Mouse (Mus musculus): ENCODE data around the gene Nfia. TPM values are rescaled to one million over a fixed set of nuclear protein-coding genes. Genes with fewer than 3 reads are reported as not detected.

The Nfia gene
- polyA plus RNA-seq, 1 experiment: 8.1 TPM

- H3K4me3 ChIP-seq (ENCODE audit: insufficient read depth, low read length): no peak overlapping the region
Observed at GRCm38 (mm10) chr4:97973064-97973463, 200.5 kb downstream of the Nfia start.

GRCm38 (mm10) chr4:97974037-97974436, 201.5 kb downstream of the Nfia start:
- Histone ChIP-seq H3K4me1 (ENCODE audit: control insufficient read depth, insufficient read depth, low read length) (no peaks in the 10 kb centered on the region), H3K27ac (ENCODE audit: insufficient read depth, low read depth, low read length) (no peak overlapping the region), H3K4me3 (ENCODE audit: insufficient read depth, low read length) (no peak overlapping the region)
- TF ChIP-seq CTCF (IDR thresholded peaks at IDR 0.05; ENCODE audit: low read depth, low read length) (no peak), POLR2A (IDR thresholded peaks at IDR 0.05; ENCODE audit: borderline replicate concordance, low read depth, low read length) (no peak)

More at GRCm38 (mm10) chr4:97973064-97973463, 200.5 kb downstream of the Nfia start:
- no peak for TF ChIP-seq POLR2A (IDR thresholded peaks at IDR 0.05; ENCODE audit: borderline replicate concordance, low read depth, low read length)
- no peak for TF ChIP-seq CTCF (IDR thresholded peaks at IDR 0.05; ENCODE audit: low read depth, low read length)
- no peak overlapping the region for H3K27ac ChIP-seq (ENCODE audit: insufficient read depth, low read depth, low read length)
- H3K4me1 ChIP-seq (ENCODE audit: control insufficient read depth, insufficient read depth, low read length): no peaks in the 10 kb centered on the region

GRCm38 (mm10) chr4:97976891-97977290, 204.4 kb downstream of the Nfia start:
- TF ChIP-seq CTCF (IDR thresholded peaks at IDR 0.05; ENCODE audit: low read depth, low read length): no peak
- no peak for TF ChIP-seq POLR2A (IDR thresholded peaks at IDR 0.05; ENCODE audit: borderline replicate concordance, low read depth, low read length)
- Histone ChIP-seq H3K4me1 (ENCODE audit: control insufficient read depth, insufficient read depth, low read length) (no peaks in the 10 kb centered on the region), H3K27ac (ENCODE audit: insufficient read depth, low read depth, low read length) (no peak overlapping the region), H3K4me3 (ENCODE audit: insufficient read depth, low read length) (no peak overlapping the region)

GRCm38 (mm10) chr4:97984361-97984760, 211.8 kb downstream of the Nfia start:
- Histone ChIP-seq H3K4me3 (ENCODE audit: insufficient read depth, low read length) (no peak overlapping the region), H3K4me1 (ENCODE audit: control insufficient read depth, insufficient read depth, low read length) (peaks cover 16% of the 10 kb centered on the region), H3K27ac (ENCODE audit: insufficient read depth, low read depth, low read length) (no peak overlapping the region)
- TF ChIP-seq POLR2A (IDR thresholded peaks at IDR 0.05; ENCODE audit: borderline replicate concordance, low read depth, low read length): no peak
- no peak for TF ChIP-seq CTCF (IDR thresholded peaks at IDR 0.05; ENCODE audit: low read depth, low read length)

GRCm38 (mm10) chr4:97986056-97986734, 213.7 kb downstream of the Nfia start:
- H3K27ac ChIP-seq (ENCODE audit: insufficient read depth, low read depth, low read length): no peak overlapping the region

GRCm38 (mm10) chr4:97986735-97987075, 214.2 kb downstream of the Nfia start:
- peaks cover 16% of the 10 kb centered on the region for H3K4me1 ChIP-seq (ENCODE audit: control insufficient read depth, insufficient read depth, low read length)
- H3K4me3 ChIP-seq (ENCODE audit: insufficient read depth, low read length): no peak overlapping the region
- H3K27ac ChIP-seq (ENCODE audit: insufficient read depth, low read depth, low read length): no peak overlapping the region
- TF ChIP-seq CTCF (IDR thresholded peaks at IDR 0.05; ENCODE audit: low read depth, low read length) (no peak), POLR2A (IDR thresholded peaks at IDR 0.05; ENCODE audit: borderline replicate concordance, low read depth, low read length) (no peak)

More at GRCm38 (mm10) chr4:97986056-97986734, 213.7 kb downstream of the Nfia start:
- peaks cover 16% of the 10 kb centered on the region for H3K4me1 ChIP-seq (ENCODE audit: control insufficient read depth, insufficient read depth, low read length)
- H3K4me3 ChIP-seq (ENCODE audit: insufficient read depth, low read length): no peak overlapping the region
- no peak for TF ChIP-seq POLR2A (IDR thresholded peaks at IDR 0.05; ENCODE audit: borderline replicate concordance, low read depth, low read length)

- Histone ChIP-seq H3K4me3 (ENCODE audit: insufficient read depth, low read length) (no peak overlapping the region), H3K27ac (ENCODE audit: insufficient read depth, low read depth, low read length) (no peak overlapping the region), H3K4me1 (ENCODE audit: control insufficient read depth, insufficient read depth, low read length) (peaks cover 16% of the 10 kb centered on the region)
- TF ChIP-seq POLR2A (IDR thresholded peaks at IDR 0.05; ENCODE audit: borderline replicate concordance, low read depth, low read length) (no peak), CTCF (IDR thresholded peaks at IDR 0.05; ENCODE audit: low read depth, low read length) (no peak)
Observed at GRCm38 (mm10) chr4:97988703-97989102, 216.2 kb downstream of the Nfia start.

GRCm38 (mm10) chr4:97990431-97990830, 217.9 kb downstream of the Nfia start:
- Histone ChIP-seq H3K4me1 (ENCODE audit: control insufficient read depth, insufficient read depth, low read length) (peaks cover 13% of the 10 kb centered on the region), H3K4me3 (ENCODE audit: insufficient read depth, low read length) (no peak overlapping the region), H3K27ac (ENCODE audit: insufficient read depth, low read depth, low read length) (no peak overlapping the region)
- TF ChIP-seq CTCF (IDR thresholded peaks at IDR 0.05; ENCODE audit: low read depth, low read length) (no peak), POLR2A (IDR thresholded peaks at IDR 0.05; ENCODE audit: borderline replicate concordance, low read depth, low read length) (no peak)

- H3K27ac ChIP-seq (ENCODE audit: insufficient read depth, low read depth, low read length): no peak overlapping the region
- H3K4me3 ChIP-seq (ENCODE audit: insufficient read depth, low read length): no peak overlapping the region
- H3K4me1 ChIP-seq (ENCODE audit: control insufficient read depth, insufficient read depth, low read length): peaks cover 7% of the 10 kb centered on the region
- no peak for TF ChIP-seq POLR2A (IDR thresholded peaks at IDR 0.05; ENCODE audit: borderline replicate concordance, low read depth, low read length)
- no peak for TF ChIP-seq CTCF (IDR thresholded peaks at IDR 0.05; ENCODE audit: low read depth, low read length)
Observed at GRCm38 (mm10) chr4:97991395-97991794, 218.9 kb downstream of the Nfia start.

GRCm38 (mm10) chr4:97991880-97992279, 219.3 kb downstream of the Nfia start:
- Histone ChIP-seq H3K4me1 (ENCODE audit: control insufficient read depth, insufficient read depth, low read length) (peaks cover 3% of the 10 kb centered on the region), H3K27ac (ENCODE audit: insufficient read depth, low read depth, low read length) (no peak overlapping the region), H3K4me3 (ENCODE audit: insufficient read depth, low read length) (no peak overlapping the region)
- TF ChIP-seq POLR2A (IDR thresholded peaks at IDR 0.05; ENCODE audit: borderline replicate concordance, low read depth, low read length) (no peak), CTCF (IDR thresholded peaks at IDR 0.05; ENCODE audit: low read depth, low read length) (no peak)

All from bone marrow macrophage, adult 2 months (primary cell).